Mouse (Mus musculus) heart, embryonic 12.5 days (tissue): ENCODE data around the gene Tbc1d30. TPM values are rescaled to one million over a fixed set of nuclear protein-coding genes. Genes with fewer than 3 reads are reported as not detected.

Experiments used
- ATAC-seq: fragments of 200-750 bp; cut with Nextera tagmentation; 2 replicates; pipeline ENCODE4 v1.8.0; 2017; ENCODE audit warnings: moderate TSS enrichment, moderate library complexity; ENCODE audit not compliant: insufficient number of reproducible peaks, low FRiP score
- H3K27ac ChIP-seq: fragments of 300-500 bp; sonication (generic); 2 replicates; pipeline ENCODE4 v1.5.1; 2016; ENCODE audit warnings: mild to moderate bottlenecking, moderate library complexity; ENCODE audit not compliant: poor library complexity, severe bottlenecking
- H3K27me3 ChIP-seq: fragments of 300-500 bp; sonication (generic); replicated peaks from 2 replicates; pipeline ENCODE4 v1.6.1; 2016; ENCODE audit warnings: mild to moderate bottlenecking, moderate library complexity
- H3K36me3 ChIP-seq: fragments of 300-500 bp; sonication (generic); 2 replicates; pipeline ENCODE4 v1.6.1; 2016; ENCODE audit warnings: mild to moderate bottlenecking, moderate library complexity
- H3K4me1 ChIP-seq: fragments of 300-500 bp; sonication (generic); replicated peaks from 2 replicates; pipeline ENCODE4 v1.6.1; 2016; ENCODE audit warnings: mild to moderate bottlenecking
- H3K4me2 ChIP-seq: fragments of 300-500 bp; sonication (generic); 2 replicates; pipeline ENCODE4 v1.6.1; 2016; ENCODE audit warnings: mild to moderate bottlenecking, moderate library complexity
- H3K4me3 ChIP-seq: fragments of 300-500 bp; sonication (generic); 2 replicates; pipeline ENCODE4 v1.5.1; 2016; ENCODE audit warnings: mild to moderate bottlenecking
- H3K9ac ChIP-seq: fragments of 300-500 bp; sonication (generic); 2 replicates; pipeline ENCODE4 v1.6.1; 2016; ENCODE audit warnings: mild to moderate bottlenecking, moderate library complexity
- H3K9me3 ChIP-seq: fragments of 300-500 bp; sonication (generic); replicated peaks from 2 replicates; pipeline ENCODE4 v1.6.1; 2016; ENCODE audit warnings: mild to moderate bottlenecking, moderate library complexity
- WGBS: fragments of 180-500 bp; shearing (Covaris S2); methylation state at CpG from one replicate; pipeline ENCODE4 v1.1.7; 2016; 5-methylcytosine and 5-hydroxymethylcytosine counted together
- polyA plus RNA-seq: library from polyadenylated mRNA; unstranded; fragments of >200 nt; fragmentation: Nextera tagmentation; extraction: Ambion mirVana; gene quantifications from 2 replicates; pipeline ENCODE4 v1.2.1, GENCODE M21; 2016

Gene Tbc1d30
- polyA plus RNA-seq, 1 experiment from 2014 or later: 1.3 TPM

DNA sequence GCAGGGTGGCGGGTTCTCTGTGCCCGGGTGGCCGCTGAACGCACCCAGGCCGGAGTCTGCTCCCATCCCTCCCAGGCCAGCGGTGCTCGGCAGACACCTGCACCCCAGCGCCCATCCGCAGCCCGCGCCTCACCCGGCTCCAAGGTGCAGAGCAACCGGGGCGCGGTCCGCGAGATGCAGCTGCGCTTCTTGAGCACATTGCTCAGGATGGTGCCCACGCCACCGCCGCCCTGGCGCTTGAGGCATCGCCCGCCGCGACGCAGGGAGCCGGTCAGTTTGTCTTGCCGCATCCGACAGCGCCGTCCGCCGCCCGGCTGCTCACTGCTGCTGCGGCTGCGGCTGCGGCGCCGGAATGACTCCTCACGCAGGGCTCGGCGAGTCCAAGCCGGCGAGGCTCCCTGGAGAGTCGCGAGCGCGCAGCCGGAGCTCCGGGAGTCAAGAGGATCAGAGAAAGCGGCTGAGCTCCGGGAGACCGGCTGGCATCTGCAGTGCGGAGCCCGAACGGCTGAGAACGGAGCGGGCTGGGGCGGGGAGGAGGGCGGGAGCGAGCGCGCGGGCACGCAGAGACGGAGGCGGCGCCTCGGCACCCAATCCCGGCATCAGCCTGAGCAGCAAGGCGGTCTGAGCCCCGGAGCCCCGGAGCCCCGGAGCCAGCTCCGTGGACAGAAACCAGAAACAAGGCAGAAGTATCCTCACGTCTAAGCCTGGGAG lies 40.4 kb downstream of the Tbc1d30 start:
- H3K9me3 ChIP-seq: no peaks in the 10 kb centered on the region
- H3K36me3 ChIP-seq: no peaks in the 10 kb centered on the region
- no peak overlapping the region for H3K27ac ChIP-seq
- H3K9ac ChIP-seq: peak overlapping the region; percentile 58
- H3K4me3 ChIP-seq: peak overlapping the region; percentile 63
- peaks cover 16% of the 10 kb centered on the region for H3K4me1 ChIP-seq
- peak; percentile 69 for ATAC-seq
- WGBS: under 1% methylated on average over 76 of the region's 77 CpGs
- H3K4me2 ChIP-seq: peak overlapping the region; percentile 99
- H3K27me3 ChIP-seq: peaks cover 65% of the 10 kb centered on the region

DNA sequence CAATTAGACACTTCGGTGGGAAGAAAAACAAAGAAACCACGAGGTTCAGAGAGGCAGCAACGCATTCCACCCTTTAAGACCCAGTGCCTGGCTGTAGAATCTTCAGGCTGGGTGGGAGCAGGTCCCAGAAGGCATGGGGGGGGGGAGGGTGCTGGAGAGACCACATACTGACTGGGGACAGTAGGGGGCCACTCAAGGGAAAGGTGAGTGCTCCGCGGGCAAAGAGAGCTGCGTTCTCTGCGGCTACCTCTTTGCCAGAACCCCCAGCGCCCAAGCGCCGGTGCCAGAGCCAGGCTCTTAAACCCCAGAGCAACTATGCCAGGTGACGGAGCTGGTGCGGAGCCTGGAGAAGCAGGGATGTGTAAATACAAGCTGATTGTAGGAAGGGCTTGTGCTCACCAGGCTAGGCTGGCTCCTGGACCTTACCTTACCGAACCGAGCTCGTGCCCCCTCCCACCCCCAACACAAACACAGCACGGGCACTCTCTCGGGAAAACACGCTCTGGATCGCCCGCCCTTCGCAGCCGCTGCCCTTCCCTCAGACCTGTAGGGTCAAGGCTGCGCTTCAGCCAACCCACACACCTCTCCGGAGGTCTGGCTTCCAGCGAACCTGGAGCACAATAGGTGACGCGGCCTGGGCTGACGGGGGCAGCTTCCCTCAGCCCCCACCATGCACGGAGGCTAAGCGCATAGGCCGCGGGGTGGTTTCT lies 41.1 kb downstream of the Tbc1d30 start:
- Histone ChIP-seq H3K36me3 (no peaks in the 10 kb centered on the region), H3K27ac (no peak overlapping the region), H3K4me2 (peak overlapping the region; percentile 99), H3K4me1 (peaks cover 12% of the 10 kb centered on the region), H3K4me3 (peak overlapping the region; percentile 63), H3K9ac (peak overlapping the region; percentile 58), H3K27me3 (peaks cover 67% of the 10 kb centered on the region), H3K9me3 (no peaks in the 10 kb centered on the region)
- 2% methylated on average over 32 of the region's 32 CpGs for WGBS
- ATAC-seq: peak; percentile 53; the same call in 1 of the 2 replicates

DNA sequence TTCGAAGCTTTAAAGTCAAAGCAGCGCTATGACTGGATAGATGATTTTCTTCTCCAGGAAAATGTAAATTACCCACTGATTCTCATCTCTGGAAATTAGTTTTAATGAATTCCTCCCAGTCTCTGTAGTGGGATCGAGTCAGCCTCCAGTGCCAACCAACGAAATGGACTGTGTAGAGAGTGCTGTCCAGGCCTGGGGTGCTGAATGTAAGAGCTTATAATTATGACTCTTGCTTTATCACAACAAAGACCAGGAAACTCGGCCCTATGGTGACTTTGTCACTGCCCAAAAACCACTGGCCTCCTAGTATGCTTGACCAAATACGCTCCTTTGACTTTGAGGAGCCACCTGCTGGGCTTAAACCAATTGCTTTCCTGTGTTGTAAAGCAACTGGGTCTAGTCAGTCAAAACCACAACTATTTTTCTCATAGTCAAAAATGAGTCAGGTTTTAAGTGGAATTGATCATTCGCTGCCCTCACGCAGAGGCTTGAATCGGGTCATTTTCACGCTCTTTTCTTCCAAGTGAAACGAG lies 41.9 kb downstream of the Tbc1d30 start:
- no peaks in the 10 kb centered on the region for H3K36me3 ChIP-seq
- H3K4me3 ChIP-seq: peak overlapping the region; percentile 63; the same call in 1 of the 2 replicates
- H3K4me2 ChIP-seq: no peak overlapping the region
- 30% methylated on average over 11 of the region's 11 CpGs for WGBS
- no peak overlapping the region for H3K9ac ChIP-seq
- peaks cover 64% of the 10 kb centered on the region for H3K27me3 ChIP-seq
- H3K9me3 ChIP-seq: no peaks in the 10 kb centered on the region
- peaks cover 12% of the 10 kb centered on the region for H3K4me1 ChIP-seq
- ATAC-seq: no peak
- no peak overlapping the region for H3K27ac ChIP-seq

DNA sequence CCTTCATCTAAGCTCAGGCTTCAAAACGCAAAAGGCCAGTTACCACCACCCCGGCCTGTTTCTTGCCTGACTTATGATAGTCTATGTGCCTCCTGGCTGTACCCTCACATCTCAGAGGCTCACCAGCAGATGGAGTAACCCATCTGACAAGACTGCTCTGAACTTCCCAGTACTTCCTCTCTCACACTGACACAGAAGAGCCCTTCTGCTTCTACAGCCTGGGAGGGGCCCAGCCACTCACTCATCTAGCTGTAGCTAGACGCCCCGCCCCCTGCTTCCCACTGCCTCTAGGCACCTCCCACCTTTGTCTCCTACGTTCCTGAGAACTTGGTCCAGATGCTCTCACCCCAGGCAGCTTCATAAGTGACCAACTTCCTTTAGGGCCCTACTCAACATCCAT lies 45.6 kb downstream of the Tbc1d30 start:
- H3K4me3 ChIP-seq: no peak overlapping the region
- H3K27ac ChIP-seq: no peak overlapping the region
- peak; percentile 48 for ATAC-seq
- peaks cover 11% of the 10 kb centered on the region for H3K4me1 ChIP-seq
- peaks cover 44% of the 10 kb centered on the region for H3K27me3 ChIP-seq
- H3K36me3 ChIP-seq: no peaks in the 10 kb centered on the region
- no peak overlapping the region for H3K4me2 ChIP-seq
- H3K9ac ChIP-seq: no peak overlapping the region
- 26% methylated on average over 5 of the region's 5 CpGs for WGBS
- H3K9me3 ChIP-seq: no peaks in the 10 kb centered on the region

DNA sequence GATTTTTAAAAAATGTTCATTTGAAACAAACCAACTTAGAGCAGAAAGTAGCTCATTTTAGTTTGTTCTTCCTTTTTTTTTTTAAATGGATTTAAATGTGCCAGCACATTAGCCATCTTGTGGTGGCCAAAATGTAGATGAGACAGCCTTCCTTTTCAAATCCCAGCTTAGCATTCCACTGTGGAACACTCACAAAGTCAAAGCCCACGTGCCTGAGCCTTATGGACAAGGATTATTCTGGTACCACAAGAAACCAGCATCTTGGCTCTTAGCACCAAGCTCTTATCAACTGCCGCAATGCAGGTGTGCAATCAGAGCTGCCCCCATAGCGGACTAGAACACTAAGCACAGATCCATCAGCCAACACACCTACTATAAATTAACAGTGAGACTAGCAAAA lies 47.5 kb downstream of the Tbc1d30 start:
- Histone ChIP-seq H3K36me3 (no peaks in the 10 kb centered on the region), H3K9me3 (no peaks in the 10 kb centered on the region), H3K27me3 (peaks cover 26% of the 10 kb centered on the region), H3K9ac (no peak overlapping the region), H3K4me2 (no peak overlapping the region), H3K4me3 (no peak overlapping the region), H3K27ac (no peak overlapping the region), H3K4me1 (no peaks in the 10 kb centered on the region)
- WGBS: 78% methylated on average over 3 of the region's 3 CpGs
- ATAC-seq: no peak

DNA sequence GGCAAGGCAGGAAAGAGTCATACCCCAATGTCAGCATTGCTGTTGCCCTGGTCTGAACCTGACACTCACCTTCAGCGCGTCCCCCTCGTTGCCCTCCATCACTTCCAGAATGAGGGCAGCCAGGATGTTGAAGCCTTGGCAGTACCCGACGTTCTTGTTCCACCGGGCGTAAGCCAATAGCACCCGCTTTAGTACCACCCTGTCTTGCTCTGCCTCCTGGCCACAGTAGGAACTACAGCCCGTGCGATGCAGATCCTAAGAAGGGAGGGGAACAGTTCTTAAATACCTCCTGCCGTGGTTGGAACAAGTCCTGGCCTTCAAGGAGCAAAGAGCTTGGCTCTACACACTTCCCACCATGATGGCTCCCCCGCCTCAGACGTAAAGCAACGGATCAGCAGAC lies 49.2 kb downstream of the Tbc1d30 start:
- Histone ChIP-seq H3K36me3 (no peaks in the 10 kb centered on the region), H3K4me2 (no peak overlapping the region), H3K4me3 (no peak overlapping the region), H3K4me1 (peaks cover 10% of the 10 kb centered on the region), H3K9me3 (no peaks in the 10 kb centered on the region), H3K27me3 (peaks cover 20% of the 10 kb centered on the region), H3K9ac (no peak overlapping the region), H3K27ac (no peak overlapping the region)
- no peak for ATAC-seq
- 75% methylated on average over 14 of the region's 14 CpGs for WGBS

DNA sequence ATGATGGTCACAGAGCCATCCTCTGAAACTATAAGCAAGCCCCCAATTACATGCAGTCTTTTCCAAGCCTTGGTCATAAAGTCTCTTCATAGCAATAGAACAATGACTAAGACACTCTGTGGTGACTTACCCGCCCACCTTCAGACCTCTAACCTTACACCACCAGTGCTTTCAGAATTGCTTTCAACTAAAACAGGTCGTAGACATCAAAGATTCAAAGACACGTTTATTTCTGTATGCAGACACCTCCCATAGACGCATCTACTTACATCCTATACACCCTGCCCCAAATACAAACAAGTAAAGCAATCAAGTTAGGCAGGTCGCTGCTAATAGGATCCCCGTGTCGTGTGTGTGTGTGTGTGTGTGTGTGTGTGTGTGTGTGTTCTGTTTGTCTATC lies 50.4 kb downstream of the Tbc1d30 start:
- H3K9me3 ChIP-seq: no peaks in the 10 kb centered on the region
- peaks cover 11% of the 10 kb centered on the region for H3K4me1 ChIP-seq
- H3K36me3 ChIP-seq: no peaks in the 10 kb centered on the region
- no peak overlapping the region for H3K9ac ChIP-seq
- no peak overlapping the region for H3K27ac ChIP-seq
- 82% methylated on average over 7 of the region's 7 CpGs for WGBS
- H3K4me3 ChIP-seq: no peak overlapping the region
- no peak overlapping the region for H3K4me2 ChIP-seq
- no peak for ATAC-seq
- H3K27me3 ChIP-seq: peaks cover 11% of the 10 kb centered on the region

DNA sequence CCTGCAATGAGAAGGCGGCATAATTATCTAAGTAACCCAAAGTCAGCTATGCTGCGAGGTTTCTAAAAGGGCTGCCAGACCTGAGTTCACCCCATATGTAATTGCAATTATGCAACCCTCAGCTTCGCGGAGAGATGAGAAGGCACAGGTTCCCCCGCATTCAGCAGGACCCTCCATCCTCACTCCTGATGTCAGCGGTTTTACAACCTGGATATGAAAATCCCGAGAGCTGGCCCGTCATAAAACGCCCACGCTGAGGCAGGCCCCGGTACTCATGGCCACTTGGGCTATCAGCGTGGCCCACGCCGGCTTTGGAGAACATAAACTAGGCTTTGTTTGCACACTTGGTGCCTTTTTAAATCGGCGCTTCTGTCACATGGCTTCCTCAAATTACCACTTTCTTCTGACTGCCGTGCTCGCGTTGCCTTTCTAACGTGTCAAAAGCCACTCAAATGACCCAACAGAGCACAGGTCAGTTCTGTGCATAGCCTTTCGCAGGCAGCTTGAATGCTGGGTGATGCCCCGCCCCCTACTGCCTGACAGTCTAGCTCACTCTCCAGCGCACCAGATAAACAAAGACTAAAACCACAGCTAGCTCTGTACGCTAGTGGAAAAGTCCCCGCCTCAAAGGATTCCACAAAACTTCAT lies 53.9 kb downstream of the Tbc1d30 start:
- no peak overlapping the region for H3K9ac ChIP-seq
- H3K9me3 ChIP-seq: no peaks in the 10 kb centered on the region
- peak overlapping the region; percentile 34 for H3K4me3 ChIP-seq
- H3K36me3 ChIP-seq: no peaks in the 10 kb centered on the region
- H3K27me3 ChIP-seq: 0 out of 2 replicates have a peak, but pooled peaks cover 8% of the 10 kb centered on the region
- 22% methylated on average over 25 of the region's 25 CpGs for WGBS
- H3K27ac ChIP-seq: no peak overlapping the region
- H3K4me1 ChIP-seq: peaks cover 11% of the 10 kb centered on the region
- peak overlapping the region; percentile 63 for H3K4me2 ChIP-seq
- ATAC-seq: 0 out of 2 replicates have a peak, but pooled peaks have one; percentile 53

DNA sequence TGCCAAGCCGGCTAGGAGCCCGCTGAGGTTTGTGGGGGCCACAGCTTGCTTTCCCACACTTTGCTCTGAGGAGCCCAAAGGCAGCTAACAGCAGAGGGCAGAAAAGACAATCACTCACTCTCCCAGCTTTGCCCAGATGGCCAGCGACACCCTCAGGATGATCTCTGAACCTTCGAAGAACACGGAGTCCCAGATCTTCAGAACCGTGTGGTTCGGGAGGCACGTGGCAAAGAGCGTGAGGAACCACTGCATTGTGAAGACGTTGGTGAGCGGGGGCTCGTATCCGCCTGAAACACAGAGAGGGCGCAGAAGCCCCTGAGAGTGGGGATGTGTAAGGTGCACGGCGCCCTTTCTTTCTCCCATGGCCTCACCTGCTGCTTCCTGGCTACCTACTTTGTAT lies 56.6 kb downstream of the Tbc1d30 start:
- no peak overlapping the region for H3K4me2 ChIP-seq

DNA sequence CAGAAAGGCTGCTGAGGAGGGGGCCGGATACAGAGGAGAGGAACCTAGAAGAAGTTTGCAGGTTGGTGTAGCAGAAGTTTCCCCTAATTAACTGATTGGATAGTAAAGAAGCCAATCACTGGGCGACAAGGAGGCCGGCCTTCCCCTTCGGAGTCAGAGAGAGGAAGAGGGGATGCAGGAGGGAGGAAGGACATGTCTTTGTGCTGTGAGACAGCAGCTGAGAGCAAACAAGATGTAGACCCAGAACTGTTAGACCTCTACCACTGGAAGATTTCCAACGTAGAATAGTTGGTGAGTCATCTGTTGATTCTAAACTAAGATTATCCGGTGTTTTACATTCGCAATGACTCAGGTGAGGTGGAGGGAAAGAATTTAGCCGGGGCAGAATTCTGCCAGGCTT lies 57.2 kb downstream of the Tbc1d30 start:
- no peak for ATAC-seq
- Histone ChIP-seq H3K4me2 (no peak overlapping the region), H3K27me3 (0 out of 2 replicates have a peak, but pooled peaks cover 2% of the 10 kb centered on the region), H3K9me3 (no peaks in the 10 kb centered on the region), H3K4me1 (peaks cover 26% of the 10 kb centered on the region), H3K36me3 (no peaks in the 10 kb centered on the region), H3K4me3 (no peak overlapping the region), H3K27ac (no peak overlapping the region), H3K9ac (no peak overlapping the region)
- WGBS: 57% methylated on average over 8 of the region's 8 CpGs

More for the DNA sequence above, 56.6 kb downstream of the Tbc1d30 start:
- H3K4me3 ChIP-seq: no peak overlapping the region
- WGBS: 68% methylated on average over 16 of the region's 16 CpGs
- ATAC-seq: no peak
- H3K4me1 ChIP-seq: peaks cover 26% of the 10 kb centered on the region
- no peaks in the 10 kb centered on the region for H3K36me3 ChIP-seq
- 0 out of 2 replicates have a peak, but pooled peaks cover 2% of the 10 kb centered on the region for H3K27me3 ChIP-seq
- no peak overlapping the region for H3K9ac ChIP-seq
- H3K27ac ChIP-seq: no peak overlapping the region
- H3K9me3 ChIP-seq: no peaks in the 10 kb centered on the region
